Mouse (Mus musculus) liver (tissue): ENCODE results near the gene Thrb.

Experiments used
- DNase-seq: peaks from one replicate; pipeline ENCODE4 v3.0.0-alpha.2; 2020; ENCODE audit warnings: mixed read lengths

Thrb gene

GRCm38 (mm10) chr14:17972665-17973064 is 312.6 kb downstream of the Thrb start:
- DNase-seq = no peak

- no peak for DNase-seq
Measured at GRCm38 (mm10) chr14:17975786-17976185, 315.7 kb downstream of the Thrb start.

DNA sequence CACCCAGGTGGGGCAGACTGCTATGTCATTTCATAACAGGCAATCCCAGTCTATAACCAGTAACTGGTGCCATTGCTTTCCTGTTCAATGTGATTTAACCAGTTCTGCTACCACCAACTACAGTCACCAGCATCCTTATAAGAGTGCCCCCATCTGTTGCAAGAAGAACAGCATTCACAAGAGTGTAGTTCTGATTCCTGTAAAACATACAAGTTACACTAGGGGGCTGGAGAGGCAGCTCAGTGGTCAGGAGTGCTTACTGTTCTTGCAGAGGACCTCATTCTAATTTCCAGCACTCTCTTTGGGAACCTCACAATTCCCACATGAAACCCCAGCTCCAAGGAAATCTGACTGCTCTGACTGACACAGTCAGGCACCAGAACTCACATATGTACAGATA is 318.2 kb downstream of the Thrb start:
- DNase-seq = no peak

GRCm38 (mm10) chr14:17981258-17981657 is 321.2 kb downstream of the Thrb start:
- DNase-seq = no peak

- DNase-seq = no peak
Measured at GRCm38 (mm10) chr14:17982017-17982416, 322.0 kb downstream of the Thrb start.

- DNase-seq = no peak
Measured at GRCm38 (mm10) chr14:17983390-17983789, 323.3 kb downstream of the Thrb start.

DNA sequence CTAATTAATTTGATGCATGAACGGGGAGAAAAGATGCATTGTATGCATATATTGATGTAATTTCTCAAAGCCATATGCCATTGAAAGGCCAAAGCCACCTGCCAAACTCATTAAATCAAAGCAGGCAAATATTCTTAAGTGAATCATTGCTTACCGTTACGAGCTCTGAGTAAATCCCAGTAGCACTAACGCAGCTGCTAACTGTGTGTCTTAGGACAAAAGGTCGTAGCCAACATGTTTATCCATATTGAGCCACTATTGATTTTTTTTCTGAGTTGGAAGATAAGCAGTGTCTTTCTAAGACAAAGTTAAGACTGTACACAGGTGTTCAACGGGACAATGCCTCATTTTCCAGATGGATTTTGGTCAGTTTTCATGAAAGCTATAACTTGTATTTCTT is 323.8 kb downstream of the Thrb start:
- DNase-seq = no peak

GRCm38 (mm10) chr14:17988580-17988979 is 328.5 kb downstream of the Thrb start:
- no peak for DNase-seq

DNA sequence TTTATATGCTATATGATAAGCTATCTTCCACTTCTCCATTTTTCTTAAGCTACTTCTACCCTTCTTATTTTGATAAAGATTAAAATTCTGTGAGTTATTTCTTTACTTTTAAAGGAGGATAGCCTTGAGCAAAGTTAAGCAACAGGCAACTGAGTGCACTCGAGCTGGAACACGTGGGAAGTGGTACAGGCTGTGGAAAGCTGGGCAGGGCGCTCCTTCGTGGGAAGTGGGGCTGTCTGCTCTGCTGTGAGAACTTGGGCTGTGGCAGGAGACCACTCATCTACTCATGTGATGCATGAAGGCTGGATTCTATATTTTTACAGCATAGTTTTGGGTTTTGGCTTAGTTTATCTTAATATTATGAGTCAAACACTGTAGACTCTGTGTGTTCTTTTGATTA is 329.1 kb downstream of the Thrb start:
- no peak for DNase-seq

DNA sequence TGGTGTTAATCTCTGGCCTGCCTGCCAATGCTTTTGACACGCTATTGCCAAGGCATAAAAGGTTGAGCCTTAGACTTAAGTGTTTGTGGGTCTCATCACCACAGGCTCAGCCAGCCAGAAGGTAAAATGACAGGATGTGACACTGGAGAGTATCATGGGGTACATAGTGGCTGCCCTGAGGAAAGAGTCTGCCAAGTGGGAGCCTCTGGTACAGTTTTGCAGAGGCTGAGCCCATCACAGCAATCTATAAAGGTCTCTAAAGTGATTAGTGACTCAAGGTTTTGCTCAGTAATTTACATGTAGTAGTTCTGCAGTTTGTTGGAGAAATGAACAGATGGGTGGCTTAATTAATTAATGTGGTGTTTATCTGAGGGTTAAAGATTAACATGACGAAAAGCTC is 330.1 kb downstream of the Thrb start:
- no peak for DNase-seq

DNA sequence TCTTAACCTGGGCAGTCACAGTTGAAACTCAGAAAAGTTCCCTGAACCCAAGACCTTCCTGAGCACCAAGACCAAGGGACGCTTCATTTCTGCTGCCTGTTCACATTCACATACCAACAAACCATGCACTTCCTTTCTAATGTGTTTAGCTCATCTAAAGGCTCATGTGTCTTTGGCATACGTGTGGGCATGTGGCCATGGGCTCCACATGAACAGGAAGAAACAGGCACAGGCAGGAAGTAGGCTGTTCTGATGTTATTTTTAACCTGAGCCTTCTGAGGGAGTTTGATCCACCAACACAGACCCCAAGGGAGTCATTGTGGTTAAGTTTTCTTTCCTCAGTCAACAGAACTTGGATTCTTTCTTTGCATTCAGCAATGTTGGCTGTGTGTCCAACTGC is 341.8 kb downstream of the Thrb start:
- DNase-seq = no peak

DNA sequence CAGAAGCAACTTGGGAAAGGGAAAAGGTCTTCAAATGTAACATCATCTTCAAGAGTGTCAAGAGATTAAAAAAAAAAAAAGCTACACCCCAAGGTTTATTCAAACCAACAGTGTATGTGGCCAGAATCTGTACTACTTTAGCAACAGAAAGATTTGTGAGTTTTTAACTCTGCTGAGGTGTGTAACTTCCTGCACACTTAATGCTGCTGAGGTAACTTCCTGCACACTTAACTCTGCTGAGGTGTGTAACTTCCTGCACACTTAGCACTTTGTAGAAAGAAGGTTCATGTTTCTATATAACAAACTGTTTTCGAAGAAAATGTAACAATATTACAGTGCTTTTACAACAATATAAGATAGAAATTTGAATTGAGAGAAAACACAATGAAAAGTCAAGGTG is 343.6 kb downstream of the Thrb start:
- no peak for DNase-seq

- DNase-seq = no peak
Measured at GRCm38 (mm10) chr14:18008524-18008923, 348.5 kb downstream of the Thrb start.

DNA sequence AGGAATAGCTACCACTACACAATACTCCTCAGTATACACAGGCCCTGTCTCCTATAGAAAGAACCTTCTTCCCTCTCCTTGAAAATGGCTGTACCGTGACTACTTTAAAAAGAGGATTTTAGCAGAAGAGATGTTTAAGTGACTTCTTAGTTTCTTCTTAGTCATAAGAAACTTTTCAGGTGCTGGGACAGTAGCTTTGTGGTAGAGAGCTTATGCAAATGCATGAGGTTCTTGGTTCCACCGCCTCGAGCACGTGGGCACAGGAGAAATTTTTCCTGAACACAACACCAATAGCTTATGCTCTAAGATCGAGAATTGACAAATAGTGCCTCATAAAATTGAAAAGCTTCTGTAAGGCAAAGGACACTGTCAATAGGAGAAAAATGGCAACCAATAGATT is 356.5 kb downstream of the Thrb start:
- no peak for DNase-seq

DNA sequence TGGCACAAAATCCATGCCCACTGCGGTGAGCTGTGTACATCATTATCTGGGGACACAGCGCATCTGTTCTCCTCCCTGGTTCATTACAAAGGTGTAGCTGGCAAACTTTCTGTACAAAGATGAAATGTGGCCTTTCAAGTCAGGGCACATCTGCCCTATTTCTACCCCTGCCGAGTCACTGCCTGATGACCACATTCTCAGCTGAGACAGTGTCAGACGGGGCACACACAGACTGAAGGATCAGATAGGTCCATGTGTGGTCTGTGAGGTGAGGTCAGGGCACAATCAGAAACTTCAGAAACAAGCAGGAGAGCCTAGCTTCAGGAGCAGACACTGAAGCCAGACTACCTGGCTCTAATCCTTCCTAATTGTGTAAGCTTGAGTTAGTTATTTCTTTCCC is 360.1 kb downstream of the Thrb start:
- no peak for DNase-seq

GRCm38 (mm10) chr14:18020636-18021035 is 360.6 kb downstream of the Thrb start:
- no peak for DNase-seq

- DNase-seq = no peak
Measured at GRCm38 (mm10) chr14:18021726-18022125, 361.7 kb downstream of the Thrb start.

DNA sequence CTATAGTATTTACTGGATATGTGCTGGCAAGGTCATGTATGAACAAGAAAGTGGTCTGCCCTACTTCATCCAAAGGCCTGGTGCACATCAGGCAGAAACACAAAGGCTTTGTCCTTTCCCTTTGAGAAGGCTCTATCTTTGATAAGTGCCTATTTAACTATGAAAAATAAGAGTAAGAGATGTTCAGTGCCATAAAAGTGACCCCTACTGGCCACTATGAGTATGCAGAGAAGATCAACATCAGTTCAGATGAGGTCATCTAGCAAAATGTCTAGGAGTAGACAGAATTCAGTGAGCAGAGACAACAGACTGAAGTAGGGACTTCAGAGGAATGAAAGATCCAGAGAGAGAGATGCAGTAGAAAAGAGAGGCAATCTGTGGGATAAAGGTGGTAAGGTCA is 362.3 kb downstream of the Thrb start:
- DNase-seq = no peak

- no peak for DNase-seq
Measured at GRCm38 (mm10) chr14:18027867-18028266, 367.8 kb downstream of the Thrb start.

DNA sequence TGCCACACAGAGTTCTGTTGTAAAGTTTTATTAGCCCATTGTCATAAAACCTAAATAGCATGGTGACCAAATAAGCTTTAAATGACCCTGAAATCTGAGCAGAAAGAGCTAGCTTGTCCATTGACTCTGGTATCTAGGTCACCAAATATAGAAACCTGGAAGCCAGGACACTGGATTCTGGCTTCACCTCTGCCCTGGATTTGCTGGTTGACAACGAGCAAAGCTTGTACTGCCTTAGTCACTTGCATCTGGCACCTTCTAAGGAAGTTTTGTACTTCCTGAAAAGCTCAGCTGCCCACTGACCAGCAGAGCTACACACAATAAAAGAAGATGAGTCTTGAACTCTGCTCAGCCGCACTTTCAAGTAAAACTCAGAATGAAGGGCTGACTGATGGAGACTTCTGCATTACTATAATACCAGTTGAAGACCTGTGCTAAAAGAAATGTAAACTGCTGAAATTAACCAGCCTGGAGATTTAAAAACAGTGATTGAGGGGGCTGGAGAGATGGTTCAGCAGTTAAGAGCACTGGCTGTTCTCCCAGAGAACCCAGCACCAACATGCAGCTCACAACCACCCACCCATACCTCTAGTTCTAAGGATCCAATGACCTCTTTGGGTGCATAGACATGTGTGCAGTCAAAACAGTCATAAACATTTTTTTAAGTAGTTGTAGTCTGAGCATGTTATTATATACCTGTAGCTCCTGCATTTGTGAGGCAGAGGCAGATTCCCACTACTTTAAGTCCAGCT is 369.3 kb downstream of the Thrb start:
- DNase-seq = no peak

GRCm38 (mm10) chr14:18031941-18032340 is 371.9 kb downstream of the Thrb start:
- no peak for DNase-seq

GRCm38 (mm10) chr14:18036573-18036972 is 376.5 kb downstream of the Thrb start:
- DNase-seq = no peak

DNA sequence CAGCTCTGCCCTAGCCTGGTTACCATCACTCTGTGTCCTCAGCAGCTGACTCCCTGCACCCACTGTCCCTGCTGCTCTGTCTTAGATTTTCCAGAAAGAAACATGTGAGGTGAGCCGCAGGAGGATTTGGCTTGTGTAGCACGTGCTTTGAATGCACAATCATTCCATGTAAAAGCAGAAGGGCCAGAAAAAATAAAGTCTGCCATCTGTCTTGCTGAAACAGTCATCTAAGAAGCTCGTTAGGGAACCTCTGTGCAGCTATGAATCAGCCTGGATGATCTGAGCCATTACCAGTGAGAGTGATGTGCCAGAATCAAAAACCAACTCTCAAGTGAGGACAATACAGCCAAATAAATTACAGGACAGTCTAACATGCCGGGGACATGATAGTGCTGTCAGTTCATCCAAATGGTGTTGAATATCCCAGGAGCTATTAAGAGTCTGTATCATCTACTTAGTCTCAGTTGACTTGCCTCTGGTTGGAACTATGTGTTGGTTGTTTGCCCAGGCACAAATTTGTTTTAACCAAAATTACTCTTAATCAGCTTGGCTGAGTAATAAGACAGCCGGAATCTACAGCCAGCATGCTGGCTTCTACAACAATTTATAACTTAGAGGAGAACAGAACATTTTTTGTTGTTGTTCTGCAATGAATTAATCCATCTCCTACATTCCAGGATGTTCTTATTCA is 402.2 kb downstream of the Thrb start:
- DNase-seq = no peak
